Mouse (Mus musculus) lung, postnatal 36 days (tissue): ENCODE data around the gene Clec2g.

Experiments
- DNase-seq: peaks from one replicate; pipeline ENCODE4 v3.0.0; 2022; ENCODE audit warnings: mixed read lengths

The Clec2g gene

DNA sequence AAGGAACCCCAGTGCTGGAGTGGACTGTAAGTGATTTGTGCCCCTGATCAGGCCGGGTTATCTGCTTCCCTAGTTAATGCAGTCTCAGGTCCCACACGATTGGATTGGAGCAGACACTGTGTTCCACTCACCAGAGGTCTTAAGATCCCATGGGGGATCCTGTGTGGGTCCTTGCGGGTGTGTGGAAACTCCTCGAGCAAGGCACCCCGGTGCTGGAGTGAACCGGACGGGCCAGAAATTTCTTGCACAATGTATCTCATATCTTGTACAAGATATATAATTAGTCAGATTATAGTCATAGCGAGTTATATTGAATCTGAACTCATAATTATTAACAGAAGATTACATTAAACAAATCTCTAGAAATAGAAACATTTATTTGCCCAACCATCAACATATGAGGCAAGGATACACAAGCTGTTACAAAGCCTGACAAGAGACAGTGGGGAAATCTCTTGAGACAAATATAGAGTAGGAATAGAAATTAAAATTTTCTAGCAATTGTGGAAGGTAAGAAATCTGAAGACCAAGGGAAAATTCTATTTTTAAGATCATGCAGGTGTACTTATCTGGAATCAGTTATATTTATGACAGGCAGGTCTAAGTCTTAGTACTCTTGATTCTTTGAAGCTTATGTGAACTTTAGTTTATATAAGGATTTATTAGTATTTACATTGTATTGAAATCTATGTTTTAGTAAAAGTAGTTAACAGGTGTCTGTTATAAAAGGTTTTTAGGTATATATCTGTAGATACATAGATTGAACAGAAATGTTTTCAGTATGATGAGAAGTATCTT, 93.5 kb downstream of the Clec2g start:
- DNase-seq = no peak

DNA sequence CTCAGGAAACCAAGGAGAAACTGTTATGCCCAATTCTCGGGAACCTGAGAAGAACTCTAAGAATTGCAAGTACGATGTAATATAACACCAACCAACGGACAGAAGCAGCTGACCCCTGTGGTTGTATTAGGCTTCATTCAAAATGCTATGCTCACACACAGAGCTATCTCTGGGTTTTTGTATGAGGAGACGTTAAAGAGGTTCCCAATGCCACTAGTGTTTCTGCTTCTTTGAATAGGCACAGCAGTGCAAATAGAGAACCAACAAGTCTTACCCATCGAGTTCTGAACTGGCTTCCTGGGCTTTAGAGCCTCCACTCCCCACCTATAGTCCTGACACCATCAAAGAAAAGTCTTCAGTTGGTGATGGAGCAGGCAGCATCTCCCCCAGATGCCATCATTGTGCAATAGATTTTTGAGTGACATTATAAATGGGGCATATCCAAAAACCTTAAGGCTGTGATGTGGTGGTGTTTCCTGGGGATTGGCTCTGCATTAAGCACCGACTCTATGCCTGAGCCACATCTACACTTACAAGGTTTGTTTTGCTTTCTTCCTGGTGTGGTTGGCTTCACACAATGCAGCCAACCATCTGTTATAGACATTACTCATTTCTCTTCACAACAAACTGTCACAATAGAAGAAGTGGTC, 96.1 kb downstream of the Clec2g start:
- no peak for DNase-seq

- DNase-seq = no peak
Observed at GRCm38 (mm10) chr6:129030964-129031363, 96.8 kb downstream of the Clec2g start.

GRCm38 (mm10) chr6:129033397-129033796, 99.2 kb downstream of the Clec2g start:
- DNase-seq = peak; percentile 54
